Mouse (Mus musculus) kidney, embryonic 15.5 days (tissue): ENCODE measurements at regions not wholly inside any gene's neighbourhood (a gene's known extent, or its start where the extent isn't known, plus 50 kb on each side); places are given as distances from the start of the nearest gene placed in this dataset.

Source experiments
- ATAC-seq: fragments of 200-750 bp; cut with Nextera tagmentation; replicated peaks from 2 replicates; pipeline ENCODE4 v1.8.0; 2017; ENCODE audit warnings: moderate TSS enrichment; ENCODE audit not compliant: low FRiP score
- H3K27ac ChIP-seq: fragments of 300-500 bp; sonication (generic); 2 replicates; pipeline ENCODE4 v1.5.1; 2015; ENCODE audit warnings: mild to moderate bottlenecking, inconsistent platforms
- H3K27me3 ChIP-seq: fragments of 300-500 bp; sonication (generic); 2 replicates; pipeline ENCODE4 v1.6.1; 2015; ENCODE audit warnings: inconsistent platforms
- H3K36me3 ChIP-seq: fragments of 300-500 bp; sonication (generic); 2 replicates; pipeline ENCODE4 v1.6.1; 2015; ENCODE audit warnings: inconsistent platforms
- H3K4me1 ChIP-seq: fragments of 300-500 bp; sonication (generic); 2 replicates; pipeline ENCODE4 v1.6.1; 2015; ENCODE audit warnings: inconsistent platforms
- H3K4me2 ChIP-seq: fragments of 300-500 bp; sonication (generic); 2 replicates; pipeline ENCODE4 v1.6.1; 2015; ENCODE audit warnings: moderate library complexity, mild to moderate bottlenecking, inconsistent platforms
- H3K4me3 ChIP-seq: fragments of 300-500 bp; sonication (generic); replicated peaks from 2 replicates; pipeline ENCODE4 v1.5.1; 2015; ENCODE audit warnings: mild to moderate bottlenecking, inconsistent platforms
- H3K9ac ChIP-seq: fragments of 300-500 bp; sonication (generic); 2 replicates; pipeline ENCODE4 v1.6.1; 2015; ENCODE audit warnings: mild to moderate bottlenecking, inconsistent platforms
- H3K9me3 ChIP-seq: fragments of 300-500 bp; sonication (generic); replicated peaks from 2 replicates; pipeline ENCODE4 v1.6.1; 2016; ENCODE audit warnings: inconsistent platforms
- WGBS: fragments of 180-500 bp; shearing (Covaris S2); methylation state at CpG from one replicate; pipeline ENCODE4 v1.1.7; 2015; ENCODE audit warnings: mixed read lengths; 5-methylcytosine and 5-hydroxymethylcytosine counted together

GRCm38 (mm10) chr1:154255971-154256370 is 55.0 kb downstream of the Zfp648 start:
- 75% methylated on average over 1 of the region's 1 CpGs for WGBS
- ATAC-seq: no peak
- H3K9me3 ChIP-seq: no peaks in the 10 kb centered on the region

GRCm38 (mm10) chr1:154256811-154257210 is 55.8 kb downstream of the Zfp648 start:
- H3K9ac ChIP-seq: no peak overlapping the region
- no peaks in the 10 kb centered on the region for H3K36me3 ChIP-seq
- no peak overlapping the region for H3K27ac ChIP-seq
- 85% methylated on average over 15 of the region's 15 CpGs for WGBS
- H3K27me3 ChIP-seq: no peaks in the 10 kb centered on the region
- H3K4me1 ChIP-seq: 0 out of 2 replicates have a peak, but pooled peaks cover 2% of the 10 kb centered on the region
- H3K9me3 ChIP-seq: no peaks in the 10 kb centered on the region
- H3K4me3 ChIP-seq: no peak overlapping the region
- H3K4me2 ChIP-seq: no peak overlapping the region
- no peak for ATAC-seq

More at GRCm38 (mm10) chr1:154255971-154256370, 55.0 kb downstream of the Zfp648 start:
- no peaks in the 10 kb centered on the region for H3K36me3 ChIP-seq
- H3K9ac ChIP-seq: no peak overlapping the region
- H3K4me2 ChIP-seq: no peak overlapping the region
- H3K4me3 ChIP-seq: no peak overlapping the region
- H3K27me3 ChIP-seq: no peaks in the 10 kb centered on the region
- no peak overlapping the region for H3K27ac ChIP-seq
- H3K4me1 ChIP-seq: 0 out of 2 replicates have a peak, but pooled peaks cover 2% of the 10 kb centered on the region

- H3K4me1 ChIP-seq: 0 out of 2 replicates have a peak, but pooled peaks cover 2% of the 10 kb centered on the region
- H3K4me3 ChIP-seq: no peak overlapping the region
- H3K4me2 ChIP-seq: no peak overlapping the region
- H3K9ac ChIP-seq: no peak overlapping the region
- 67% methylated on average over 3 of the region's 3 CpGs for WGBS
- no peaks in the 10 kb centered on the region for H3K36me3 ChIP-seq
- no peaks in the 10 kb centered on the region for H3K9me3 ChIP-seq
- no peaks in the 10 kb centered on the region for H3K27me3 ChIP-seq
- no peak for ATAC-seq
- H3K27ac ChIP-seq: no peak overlapping the region
Observed at GRCm38 (mm10) chr1:154258511-154258910, 57.5 kb downstream of the Zfp648 start.

DNA sequence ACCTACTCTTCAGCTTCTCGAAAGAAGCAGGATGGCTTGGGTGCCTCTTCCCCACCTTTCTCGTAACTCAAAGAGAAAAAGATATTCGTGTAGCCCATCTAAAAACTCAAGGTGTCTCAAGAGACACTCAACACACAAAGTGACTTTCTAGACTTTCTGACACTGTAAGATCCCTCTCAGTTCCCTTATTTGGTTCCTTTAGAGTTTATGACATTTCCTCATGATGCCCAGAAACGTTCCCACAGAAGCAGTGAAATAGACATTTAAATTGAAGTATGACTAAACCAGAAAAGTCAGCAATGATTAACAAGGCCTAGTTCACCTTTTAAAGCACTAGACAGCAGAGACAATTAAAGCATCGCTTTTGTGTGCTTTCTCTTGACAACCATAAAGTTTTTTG is 59.4 kb downstream of the Zfp648 start:
- 75% methylated on average over 5 of the region's 5 CpGs for WGBS
- no peaks in the 10 kb centered on the region for H3K9me3 ChIP-seq
- no peak overlapping the region for H3K4me3 ChIP-seq
- no peak overlapping the region for H3K9ac ChIP-seq
- ATAC-seq: no peak
- H3K36me3 ChIP-seq: no peaks in the 10 kb centered on the region
- H3K4me1 ChIP-seq: 0 out of 2 replicates have a peak, but pooled peaks cover 2% of the 10 kb centered on the region
- no peaks in the 10 kb centered on the region for H3K27me3 ChIP-seq
- H3K27ac ChIP-seq: no peak overlapping the region
- H3K4me2 ChIP-seq: no peak overlapping the region

GRCm38 (mm10) chr1:154281438-154281837 is 80.5 kb downstream of the Zfp648 start:
- no peak overlapping the region for H3K27ac ChIP-seq
- WGBS: 23% methylated on average over 8 of the region's 8 CpGs
- no peaks in the 10 kb centered on the region for H3K9me3 ChIP-seq
- H3K4me3 ChIP-seq: no peak overlapping the region
- H3K36me3 ChIP-seq: no peaks in the 10 kb centered on the region
- H3K4me2 ChIP-seq: no peak overlapping the region
- no peak overlapping the region for H3K9ac ChIP-seq
- no peaks in the 10 kb centered on the region for H3K4me1 ChIP-seq
- H3K27me3 ChIP-seq: 0 out of 2 replicates have a peak, but pooled peaks cover 3% of the 10 kb centered on the region
- peak; percentile 56; the same call in 1 of the 2 replicates for ATAC-seq

DNA sequence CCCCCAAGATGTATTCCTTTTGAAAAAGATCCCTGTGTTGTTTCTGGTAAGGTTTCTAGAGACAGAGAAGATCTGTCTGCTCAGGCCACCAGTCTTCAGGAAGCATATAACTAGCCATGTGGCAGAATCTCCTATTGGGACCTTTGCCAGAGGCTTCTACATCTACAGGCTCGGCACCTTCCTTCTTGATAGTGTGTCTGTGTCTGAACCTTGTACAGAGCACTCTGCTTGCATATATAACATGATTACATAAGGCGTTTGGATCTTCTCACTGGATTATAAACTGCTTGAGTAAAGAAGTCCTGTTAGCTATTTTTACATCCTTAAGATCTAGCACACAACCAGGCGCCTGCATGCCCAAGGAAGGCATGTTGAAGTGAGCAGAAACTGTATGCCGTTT is 85.1 kb downstream of the Zfp648 start:
- no peak overlapping the region for H3K27ac ChIP-seq
- no peaks in the 10 kb centered on the region for H3K9me3 ChIP-seq
- no peak overlapping the region for H3K9ac ChIP-seq
- WGBS: 83% methylated on average over 4 of the region's 4 CpGs
- no peak overlapping the region for H3K4me3 ChIP-seq
- no peaks in the 10 kb centered on the region for H3K27me3 ChIP-seq
- no peak for ATAC-seq
- no peaks in the 10 kb centered on the region for H3K4me1 ChIP-seq
- no peak overlapping the region for H3K4me2 ChIP-seq
- H3K36me3 ChIP-seq: no peaks in the 10 kb centered on the region

DNA sequence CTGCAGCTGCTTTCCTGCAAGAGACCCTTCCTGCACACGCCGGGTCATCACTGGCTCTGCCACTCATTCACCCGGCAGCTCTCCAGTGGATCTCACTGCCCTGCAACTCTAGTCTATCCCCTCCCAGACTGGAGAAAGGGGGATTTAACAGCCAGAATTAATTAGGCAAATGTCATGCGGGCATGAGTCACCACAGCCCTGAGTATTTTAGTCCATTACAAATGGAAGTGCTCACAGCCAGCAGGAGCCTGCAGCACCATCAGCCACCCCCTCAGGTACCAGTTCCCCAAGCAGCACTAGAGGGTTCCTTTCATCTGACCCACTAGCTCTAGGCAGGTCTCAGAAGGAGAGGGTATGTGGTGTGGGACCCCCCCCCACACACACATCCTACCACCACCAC is 91.7 kb downstream of the Zfp648 start:
- ATAC-seq: no peak
- H3K4me1 ChIP-seq: no peaks in the 10 kb centered on the region
- no peaks in the 10 kb centered on the region for H3K36me3 ChIP-seq
- H3K27me3 ChIP-seq: no peaks in the 10 kb centered on the region
- H3K9me3 ChIP-seq: no peaks in the 10 kb centered on the region
- H3K9ac ChIP-seq: no peak overlapping the region
- 53% methylated on average over 4 of the region's 4 CpGs for WGBS
- H3K27ac ChIP-seq: no peak overlapping the region
- H3K4me2 ChIP-seq: no peak overlapping the region
- H3K4me3 ChIP-seq: no peak overlapping the region

DNA sequence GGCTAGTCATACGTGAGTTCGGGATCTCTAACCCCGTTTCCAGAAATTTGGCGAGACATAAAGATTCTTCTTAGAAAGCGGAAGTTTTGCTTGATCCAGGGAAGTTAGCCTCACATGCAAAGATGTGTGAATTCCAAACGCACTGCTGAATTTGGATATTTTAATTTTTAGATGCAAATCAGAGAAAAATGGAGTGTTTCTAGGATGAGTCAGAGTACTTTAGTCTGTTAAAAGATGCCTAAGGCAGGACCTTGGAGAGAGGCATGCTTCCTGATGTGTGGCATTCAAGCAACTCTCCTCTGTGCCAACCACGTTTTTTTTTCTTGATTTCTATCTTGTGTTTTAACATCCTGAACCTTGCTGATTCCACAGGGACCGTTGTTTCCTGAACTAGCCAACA is 95.1 kb downstream of the Zfp648 start:
- 81% methylated on average over 8 of the region's 8 CpGs for WGBS
- ATAC-seq: no peak

GRCm38 (mm10) chr1:154299866-154300265 is 98.9 kb downstream of the Zfp648 start:
- Histone ChIP-seq H3K27me3 (no peaks in the 10 kb centered on the region), H3K4me1 (no peaks in the 10 kb centered on the region), H3K4me3 (no peak overlapping the region), H3K9ac (no peak overlapping the region), H3K36me3 (no peaks in the 10 kb centered on the region), H3K9me3 (no peaks in the 10 kb centered on the region), H3K4me2 (no peak overlapping the region), H3K27ac (no peak overlapping the region)
- 77% methylated on average over 4 of the region's 4 CpGs for WGBS
- ATAC-seq: no peak

More for the DNA sequence above, 95.1 kb downstream of the Zfp648 start:
- H3K4me2 ChIP-seq: no peak overlapping the region
- no peak overlapping the region for H3K9ac ChIP-seq
- H3K27ac ChIP-seq: no peak overlapping the region
- H3K4me3 ChIP-seq: no peak overlapping the region
- no peaks in the 10 kb centered on the region for H3K36me3 ChIP-seq
- H3K9me3 ChIP-seq: no peaks in the 10 kb centered on the region
- H3K4me1 ChIP-seq: no peaks in the 10 kb centered on the region
- H3K27me3 ChIP-seq: no peaks in the 10 kb centered on the region

GRCm38 (mm10) chr1:154309650-154310049 is 108.7 kb downstream of the Zfp648 start:
- Histone ChIP-seq H3K27ac (no peak overlapping the region), H3K9ac (no peak overlapping the region), H3K36me3 (no peaks in the 10 kb centered on the region), H3K9me3 (no peaks in the 10 kb centered on the region), H3K4me2 (no peak overlapping the region), H3K27me3 (no peaks in the 10 kb centered on the region), H3K4me1 (no peaks in the 10 kb centered on the region), H3K4me3 (no peak overlapping the region)
- WGBS: 49% methylated on average over 2 of the region's 2 CpGs
- ATAC-seq: no peak
